Mouse (Mus musculus): ENCODE measurements around the gene Slc24a3.

Slc24a3 gene

GRCm38 (mm10) chr2:145274016-145274677 lies 106.6 kb downstream of the Slc24a3 start:
- DNase-seq (ENCODE audit: low read depth, low spot score): no peak

GRCm38 (mm10) chr2:145279336-145279735 lies 111.8 kb downstream of the Slc24a3 start:
- DNase-seq (ENCODE audit: low read depth, low spot score): no peak

- no peak for DNase-seq (ENCODE audit: low read depth, low spot score)
Measured at GRCm38 (mm10) chr2:145283746-145284145, 116.2 kb downstream of the Slc24a3 start.

- no peak for DNase-seq (ENCODE audit: low read depth, low spot score)
Measured at GRCm38 (mm10) chr2:145288501-145288900, 120.9 kb downstream of the Slc24a3 start.

GRCm38 (mm10) chr2:145291473-145291872 lies 123.9 kb downstream of the Slc24a3 start:
- no peak for DNase-seq (ENCODE audit: low read depth, low spot score)

GRCm38 (mm10) chr2:145292196-145292595 lies 124.6 kb downstream of the Slc24a3 start:
- DNase-seq (ENCODE audit: low read depth, low spot score): no peak

GRCm38 (mm10) chr2:145292816-145293215 lies 125.3 kb downstream of the Slc24a3 start:
- no peak for DNase-seq (ENCODE audit: low read depth, low spot score)

GRCm38 (mm10) chr2:145296906-145297305 lies 129.4 kb downstream of the Slc24a3 start:
- DNase-seq (ENCODE audit: low read depth, low spot score): no peak

- DNase-seq (ENCODE audit: low read depth, low spot score): no peak
Measured at GRCm38 (mm10) chr2:145299914-145300699, 132.6 kb downstream of the Slc24a3 start.

GRCm38 (mm10) chr2:145307231-145307883 lies 139.8 kb downstream of the Slc24a3 start:
- DNase-seq (ENCODE audit: low read depth, low spot score): no peak

GRCm38 (mm10) chr2:145318916-145319315 lies 151.4 kb downstream of the Slc24a3 start:
- DNase-seq (ENCODE audit: low read depth, low spot score): no peak

- no peak for DNase-seq (ENCODE audit: low read depth, low spot score)
Measured at GRCm38 (mm10) chr2:145321287-145321686, 153.7 kb downstream of the Slc24a3 start.

GRCm38 (mm10) chr2:145321755-145322154 lies 154.2 kb downstream of the Slc24a3 start:
- DNase-seq (ENCODE audit: low read depth, low spot score): no peak

GRCm38 (mm10) chr2:145324477-145324876 lies 156.9 kb downstream of the Slc24a3 start:
- no peak for DNase-seq (ENCODE audit: low read depth, low spot score)

- DNase-seq (ENCODE audit: low read depth, low spot score): no peak
Measured at GRCm38 (mm10) chr2:145325852-145326251, 158.3 kb downstream of the Slc24a3 start.

- DNase-seq (ENCODE audit: low read depth, low spot score): no peak
Measured at GRCm38 (mm10) chr2:145326544-145326943, 159.0 kb downstream of the Slc24a3 start.

GRCm38 (mm10) chr2:145329756-145330155 lies 162.2 kb downstream of the Slc24a3 start:
- DNase-seq (ENCODE audit: low read depth, low spot score): no peak

GRCm38 (mm10) chr2:145331525-145331924 lies 164.0 kb downstream of the Slc24a3 start:
- DNase-seq (ENCODE audit: low read depth, low spot score): no peak

GRCm38 (mm10) chr2:145333466-145333865 lies 165.9 kb downstream of the Slc24a3 start:
- no peak for DNase-seq (ENCODE audit: low read depth, low spot score)

- no peak for DNase-seq (ENCODE audit: low read depth, low spot score)
Measured at GRCm38 (mm10) chr2:145336406-145336805, 168.9 kb downstream of the Slc24a3 start.

GRCm38 (mm10) chr2:145340816-145341215 lies 173.3 kb downstream of the Slc24a3 start:
- DNase-seq (ENCODE audit: low read depth, low spot score): no peak

- no peak for DNase-seq (ENCODE audit: low read depth, low spot score)
Measured at GRCm38 (mm10) chr2:145342956-145343355, 175.4 kb downstream of the Slc24a3 start.
